Mouse (Mus musculus): ENCODE measurements around the gene Cdv3. TPM values are rescaled to one million over a fixed set of nuclear protein-coding genes. Genes with fewer than 3 reads are reported as not detected.
"Not testable (repeated sequence)": the region's sequence is repeated elsewhere in the genome, so short reads cannot be mapped to it uniquely, and the experiment has no call there.

Cdv3 gene
- total RNA-seq, 2 experiments from 2014 or later, result 163 to 175 TPM

DNA sequence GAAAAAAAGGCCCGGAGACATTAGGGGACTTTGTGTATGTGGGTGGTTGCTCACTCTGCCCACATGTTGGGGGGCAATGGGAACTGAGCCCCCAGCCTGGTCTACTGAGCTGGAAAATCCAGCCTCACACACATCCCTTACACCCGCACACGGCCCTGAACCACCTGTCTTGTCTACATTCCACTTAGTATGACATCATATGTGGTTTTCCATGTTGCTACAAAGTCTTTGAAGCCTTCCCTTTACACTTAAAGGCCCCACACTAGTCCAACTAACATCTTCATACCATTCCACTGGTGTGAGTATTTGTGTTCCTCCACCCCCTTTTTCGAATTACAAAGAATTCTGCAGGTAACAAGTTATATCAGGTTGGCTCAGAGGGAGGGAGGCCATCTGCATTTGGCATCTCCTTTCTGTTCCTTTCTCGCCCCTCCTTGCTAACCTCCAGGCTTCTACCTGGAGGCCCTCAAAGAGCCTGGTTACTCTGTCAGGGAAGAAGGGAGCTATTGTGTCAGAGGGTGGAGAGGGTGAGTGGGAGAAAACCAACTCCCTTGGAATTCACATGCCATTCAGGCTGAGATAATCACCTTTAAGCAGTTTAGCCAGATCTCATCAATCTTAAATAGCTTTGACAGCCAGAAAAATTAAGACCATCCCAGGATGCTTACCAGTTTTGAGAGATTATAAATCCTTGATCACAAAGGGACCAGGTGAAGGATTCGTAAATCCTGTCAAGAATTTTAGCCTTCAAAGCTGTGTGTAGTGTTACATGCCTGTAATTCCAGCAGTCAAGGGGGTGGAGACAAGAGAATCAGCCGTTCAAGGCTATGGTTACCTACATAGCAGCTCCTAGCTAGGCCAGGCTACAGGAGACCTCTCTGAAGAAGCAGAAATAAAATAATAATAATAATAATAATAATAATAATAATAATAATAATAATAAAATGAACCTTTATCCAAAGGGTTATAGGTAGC, 11.0 kb upstream of the Cdv3 start:
- DNase-seq (ENCODE audit: low spot score in 2 of 2), result no peak

DNA sequence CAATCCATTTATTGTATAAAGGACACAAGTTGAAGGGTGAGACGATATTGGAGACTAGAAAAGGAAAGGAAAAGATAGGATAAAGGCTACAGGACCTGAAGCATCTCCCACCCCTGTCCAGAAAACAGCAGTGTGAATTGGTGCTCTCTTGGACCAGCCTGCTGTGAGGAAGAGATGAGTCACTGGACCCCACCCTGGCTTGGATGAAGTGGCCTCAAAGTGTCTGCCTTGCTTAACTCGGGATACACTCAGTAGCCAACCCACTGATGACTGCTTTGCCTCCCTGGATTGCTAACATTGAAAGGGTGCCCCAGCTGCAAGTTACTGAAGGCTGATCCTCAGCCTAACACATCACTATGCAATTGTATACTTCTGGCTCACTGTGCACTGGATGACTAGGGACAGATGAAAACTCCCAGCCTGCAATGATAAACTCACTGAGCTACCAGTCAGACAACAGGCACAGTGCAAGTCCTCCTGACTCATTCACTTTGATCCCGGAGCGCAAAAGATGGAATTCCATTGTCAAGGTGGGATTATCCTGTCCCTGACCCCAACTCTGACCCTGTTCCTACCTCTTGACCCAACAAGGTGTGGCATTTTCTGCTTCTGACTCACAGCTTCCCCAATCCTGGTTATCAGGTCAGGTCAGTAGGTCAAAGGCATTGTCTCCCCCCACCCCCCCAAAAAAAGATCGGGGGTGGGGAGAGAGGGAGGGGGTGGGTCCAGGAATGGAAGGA, 6.8 kb upstream of the Cdv3 start:
- no peak for DNase-seq (ENCODE audit: low spot score in 2 of 2)

DNA sequence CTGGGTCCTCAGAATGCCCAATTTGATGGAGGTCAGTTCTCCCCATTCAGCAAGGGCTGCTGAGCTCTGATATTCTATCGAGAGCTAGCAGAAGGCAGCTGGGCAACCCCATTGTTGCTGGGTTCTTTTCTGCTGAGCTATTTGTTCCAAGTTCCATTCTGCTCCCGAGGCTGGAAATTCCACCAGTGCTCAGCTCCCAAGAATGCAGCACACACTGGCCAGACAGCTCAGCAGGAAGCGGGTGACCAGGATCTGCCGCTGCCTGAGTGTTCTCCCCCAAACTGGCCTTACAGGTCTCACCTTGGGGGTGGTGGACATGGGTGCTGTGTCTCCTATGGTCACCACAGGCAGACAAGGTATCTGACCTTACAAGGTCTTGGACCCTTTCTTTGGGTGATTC, 4.3 kb upstream of the Cdv3 start:
- DNase-seq (ENCODE audit: low spot score in 2 of 2), result no peak

DNA sequence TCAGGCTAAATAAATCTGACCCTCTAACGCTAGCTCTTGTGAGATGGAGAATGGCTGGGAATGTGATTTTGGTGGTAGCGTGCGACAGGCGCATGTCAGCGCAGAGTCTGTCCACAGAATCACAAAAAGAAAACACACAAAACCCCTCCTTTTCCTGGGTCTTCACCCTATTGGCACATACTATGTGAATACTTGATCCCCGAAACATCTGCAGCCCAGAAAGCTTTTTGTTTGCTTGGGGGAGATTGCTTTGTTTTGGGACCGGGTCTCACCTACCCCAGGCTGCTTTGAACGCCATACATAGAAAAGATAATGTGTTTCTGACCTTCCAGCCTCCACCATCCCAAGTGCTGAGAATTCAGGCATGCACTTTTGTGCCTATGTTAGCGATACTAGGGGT, 716 bp upstream of the Cdv3 start:
- no peak for DNase-seq (ENCODE audit: low spot score in 2 of 2)

DNA sequence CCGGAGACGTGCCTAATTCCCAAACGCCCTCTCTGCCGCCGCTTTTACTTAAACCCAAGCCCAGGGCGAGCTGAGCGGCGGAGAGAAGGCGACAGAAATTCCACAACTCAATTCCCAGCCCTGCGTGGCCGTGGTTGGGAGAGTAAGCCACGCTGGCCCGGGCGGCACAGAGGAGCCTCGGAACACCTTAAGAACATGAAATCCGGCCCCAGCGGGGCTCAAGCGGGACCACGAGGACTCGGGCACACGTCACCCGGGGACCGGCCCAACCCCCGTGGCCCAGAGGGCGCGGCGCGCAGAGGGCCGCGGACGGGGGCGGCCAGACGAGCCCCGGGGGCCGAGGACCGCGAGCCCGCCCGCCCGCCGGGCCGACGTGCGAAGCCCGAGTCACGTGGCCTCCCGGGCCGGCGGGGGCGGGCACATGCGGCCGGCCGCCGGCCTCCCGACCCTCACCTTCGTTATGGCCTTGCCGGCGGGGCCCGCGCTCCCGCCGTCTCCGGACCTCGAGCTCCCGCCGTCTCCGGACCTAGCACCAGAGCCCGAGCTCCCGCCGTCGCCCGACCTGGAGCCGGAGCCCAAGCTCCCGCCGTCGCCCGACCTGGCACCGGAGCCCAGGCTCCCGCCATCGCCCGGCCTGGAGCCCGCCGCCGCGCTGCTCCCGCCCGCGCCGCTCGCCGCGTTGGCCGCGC, 895 bp downstream of the Cdv3 start:
- DNase-seq (ENCODE audit: low spot score in 2 of 2), result peak in 1 of 2 experiments; percentile 30

DNA sequence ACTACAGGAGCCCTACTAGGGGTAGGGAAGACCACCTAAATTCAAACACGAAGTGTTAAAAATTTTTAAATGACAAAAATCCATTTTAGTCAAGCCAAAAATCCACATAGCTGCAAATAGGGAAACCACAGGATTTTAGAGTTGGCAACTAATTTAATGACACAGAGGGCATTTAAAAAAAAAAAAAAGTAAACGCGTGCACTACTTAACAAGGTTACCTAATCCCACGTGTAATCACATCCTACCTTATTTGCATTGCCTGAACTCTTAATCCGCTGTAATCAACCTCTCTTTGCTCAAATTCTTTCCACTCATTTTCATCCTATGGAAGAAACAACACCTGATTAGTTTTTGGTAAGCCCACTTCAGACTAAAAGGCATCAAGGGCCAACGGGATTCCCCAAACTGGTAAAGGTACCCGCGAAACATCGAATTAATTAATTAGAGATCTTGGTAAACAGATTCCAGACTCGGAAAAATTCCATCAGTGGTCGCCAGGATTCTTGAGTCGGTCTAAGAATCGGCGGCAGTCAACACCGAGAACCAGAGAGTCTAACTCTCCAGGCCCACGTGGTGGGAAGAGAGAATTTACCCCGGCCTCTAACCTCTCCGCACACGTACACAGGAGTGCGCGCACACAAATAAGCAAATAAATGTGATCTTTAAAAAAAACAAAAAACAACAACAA, 1.8 kb downstream of the Cdv3 start:
- no peak for DNase-seq (ENCODE audit: low spot score in 2 of 2)

DNA sequence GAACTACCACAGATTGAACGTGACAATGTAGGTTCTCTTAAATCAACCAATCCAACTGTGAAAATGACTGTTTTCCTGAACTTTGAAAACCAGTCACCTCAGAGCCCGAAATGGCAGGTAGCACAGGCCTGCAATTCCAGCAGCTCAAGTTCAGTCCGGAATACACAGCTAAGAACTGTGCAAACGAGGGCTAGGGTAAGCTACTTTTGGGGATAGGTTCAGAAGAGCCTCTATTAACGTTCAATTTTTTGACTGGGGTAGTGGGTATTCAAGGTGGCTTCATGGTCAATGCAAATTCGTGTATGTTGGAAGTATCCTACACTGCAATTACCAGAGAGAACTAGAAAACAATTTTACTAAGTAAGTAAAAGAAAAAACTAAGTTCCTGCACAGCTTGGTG, 2.6 kb downstream of the Cdv3 start:
- no peak for DNase-seq (ENCODE audit: low spot score in 2 of 2)

DNA sequence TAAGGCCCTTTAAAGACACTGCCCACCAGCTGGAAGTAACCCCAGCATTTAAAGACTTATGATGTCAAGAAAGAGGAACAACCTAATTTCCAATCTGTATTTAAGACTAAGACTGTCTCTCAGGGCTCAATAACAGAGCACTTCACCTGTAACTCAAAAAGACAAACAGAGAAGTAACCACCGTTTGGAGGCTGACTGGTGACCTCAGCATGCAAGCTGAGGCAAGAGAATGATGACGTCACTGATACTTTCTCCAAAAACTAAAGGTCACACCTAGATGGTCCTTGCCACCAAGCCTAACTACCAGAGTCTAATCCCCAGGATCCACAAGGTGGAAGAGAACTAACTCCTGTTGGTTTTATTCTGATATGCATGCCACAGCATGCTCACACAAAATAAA, 5.0 kb downstream of the Cdv3 start:
- no peak for DNase-seq (ENCODE audit: low spot score in 2 of 2)

DNA sequence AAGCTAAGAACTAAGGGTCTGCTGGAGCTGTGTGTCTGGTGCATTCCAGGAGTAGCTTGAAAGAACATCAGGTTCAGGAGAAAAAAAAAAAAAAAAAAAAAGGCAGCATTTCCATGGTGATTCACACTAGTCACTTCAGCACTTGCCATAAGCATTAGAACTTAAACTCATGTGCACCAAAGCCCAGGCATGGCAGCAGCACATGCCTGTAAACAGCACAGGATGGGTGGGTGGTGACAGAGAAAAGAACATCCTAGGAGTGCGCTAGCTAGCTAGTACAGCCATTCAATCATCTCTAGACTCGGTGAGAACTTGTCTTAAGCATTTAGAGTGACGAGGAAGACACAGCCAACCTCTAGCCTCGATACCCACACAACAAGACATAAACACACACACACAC, 7.1 kb downstream of the Cdv3 start:
- no peak for DNase-seq (ENCODE audit: low spot score in 2 of 2)

DNA sequence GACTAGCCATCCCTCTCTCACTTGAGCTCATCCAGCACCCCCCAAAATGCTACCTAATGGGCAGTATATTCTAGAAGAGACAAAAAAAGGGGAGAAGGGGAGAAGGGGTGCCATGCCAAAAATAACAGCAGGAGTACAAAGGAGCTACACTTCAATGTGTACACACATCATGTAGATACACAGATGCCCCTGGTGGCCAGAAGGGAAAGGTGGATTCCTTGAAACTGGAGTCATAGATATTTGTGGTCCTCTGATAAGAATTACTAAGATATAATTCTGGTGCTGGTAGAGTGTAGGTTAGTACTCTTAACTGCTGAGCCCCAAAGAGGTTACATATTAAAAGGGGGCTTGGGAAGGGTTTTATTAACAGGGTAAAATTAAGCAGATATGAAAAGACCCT, 7.7 kb downstream of the Cdv3 start:
- no peak for DNase-seq (ENCODE audit: low spot score in 2 of 2)

DNA sequence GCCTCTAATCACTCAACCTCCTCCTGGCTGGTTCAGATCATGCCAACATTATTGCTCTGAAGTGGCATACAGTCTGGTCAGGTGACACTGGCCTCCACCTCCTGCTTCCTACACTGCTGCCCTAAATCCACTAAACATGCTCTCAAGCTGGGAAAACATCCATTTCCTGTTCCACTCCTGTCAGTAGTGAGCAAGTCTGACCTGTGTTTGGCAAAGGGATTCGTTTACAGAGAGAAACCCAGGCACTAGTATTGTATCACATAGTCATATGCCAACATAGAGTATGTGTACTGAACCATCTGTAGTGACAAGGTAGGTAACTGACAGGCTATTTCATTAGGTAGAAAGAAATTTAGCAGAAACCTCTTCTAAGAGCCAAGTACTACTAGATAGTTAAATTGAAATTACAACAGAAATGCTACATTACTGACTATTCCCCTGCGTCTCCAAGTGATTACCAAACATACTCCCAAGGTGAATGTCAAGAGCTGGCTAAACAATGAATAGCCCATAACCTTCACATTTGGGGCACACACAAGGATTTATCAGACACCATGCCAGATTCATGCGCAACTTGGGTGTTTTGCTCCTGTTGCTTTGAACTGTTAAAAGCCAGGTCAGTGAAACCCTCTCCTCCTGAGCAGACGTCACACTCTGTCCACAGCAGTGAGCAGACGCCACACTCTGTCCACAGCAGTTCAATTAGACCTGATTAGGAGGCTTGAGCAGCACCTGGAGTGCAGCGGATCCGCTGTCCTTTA, 12.0 kb downstream of the Cdv3 start:
- DNase-seq (ENCODE audit: low spot score in 2 of 2), result not testable (repeated sequence)

DNA sequence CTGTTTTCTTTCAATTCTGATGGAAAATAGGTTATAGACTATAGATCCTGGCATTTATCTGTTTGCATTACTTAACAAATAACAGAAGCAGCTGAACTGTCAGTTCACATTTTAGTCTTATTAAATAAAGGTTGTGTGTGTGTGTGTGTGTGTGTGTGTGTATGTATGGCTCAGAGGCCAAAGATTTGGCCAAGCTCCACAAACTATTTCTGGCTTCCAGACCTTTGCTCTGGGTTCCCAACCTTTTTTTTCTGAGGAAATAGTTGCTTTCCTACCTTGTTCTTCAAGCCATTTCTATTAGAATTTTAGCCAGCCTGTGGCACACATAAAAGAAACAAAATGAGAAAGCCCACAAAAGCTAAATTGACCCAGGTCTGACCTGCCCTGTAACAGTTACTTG, 16.8 kb downstream of the Cdv3 start:
- no peak for DNase-seq (ENCODE audit: low spot score in 2 of 2)

DNA sequence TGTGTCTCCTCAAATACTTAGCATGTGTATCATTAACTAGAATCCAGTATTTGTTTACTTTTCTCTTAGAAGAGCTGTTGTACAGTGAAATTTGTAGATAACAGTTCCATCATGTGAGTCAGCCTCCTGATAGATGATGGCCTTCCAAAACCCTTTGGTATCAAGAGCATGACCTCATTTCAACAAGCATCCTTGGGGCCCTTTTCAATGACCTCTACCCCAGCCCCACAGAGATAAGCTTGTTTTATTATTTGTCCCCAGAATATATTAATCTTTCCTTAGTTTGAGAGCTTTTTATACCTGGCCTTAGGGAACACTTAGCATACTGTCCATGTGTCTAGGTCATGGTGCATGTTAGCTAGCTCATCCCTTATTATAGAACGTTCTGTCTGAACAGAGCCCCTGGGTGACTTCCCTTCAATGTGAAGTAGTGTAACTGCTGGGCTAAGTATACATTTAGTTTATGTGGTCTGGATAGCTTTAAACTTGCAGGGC, 17.6 kb downstream of the Cdv3 start:
- no peak for DNase-seq (ENCODE audit: low spot score in 2 of 2)

DNA sequence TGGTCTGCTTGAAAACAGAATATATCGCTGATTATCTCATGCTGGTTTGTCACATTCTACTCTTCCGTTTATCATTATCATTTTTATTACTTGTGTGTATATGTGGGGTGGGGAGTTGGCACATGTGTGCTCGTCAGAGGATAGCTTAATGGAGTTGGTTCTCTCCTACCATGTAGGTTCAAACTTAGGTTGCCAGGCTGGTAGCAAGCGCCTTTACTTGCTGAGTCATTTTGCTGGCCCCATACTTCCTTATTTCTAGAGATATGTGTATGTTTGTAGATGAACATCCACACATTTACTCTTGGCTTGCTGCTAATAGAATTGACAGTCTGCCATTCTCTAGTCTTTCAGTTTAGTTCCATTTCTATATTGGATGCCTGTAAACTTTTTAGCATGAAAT, 18.6 kb downstream of the Cdv3 start:
- no peak for DNase-seq (ENCODE audit: low spot score in 2 of 2)

DNA sequence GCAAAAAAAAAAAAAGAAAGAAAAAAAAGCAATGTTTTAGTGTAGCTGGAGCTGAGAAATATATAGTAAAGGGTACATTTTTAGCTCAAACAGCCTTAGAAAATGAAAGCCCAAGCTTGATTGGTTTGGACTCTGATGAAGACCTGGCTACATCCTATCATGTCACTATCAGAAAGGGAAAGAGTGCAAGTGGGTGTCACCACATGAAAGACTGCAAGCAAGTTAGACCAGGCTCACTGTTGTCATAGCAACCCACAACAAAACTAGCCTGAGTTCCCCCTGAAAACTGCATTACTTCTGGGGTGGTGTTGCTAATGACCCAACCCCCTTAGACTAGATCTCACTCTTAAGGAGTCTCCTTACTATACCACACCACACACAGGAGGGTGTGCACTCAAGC, 28.7 kb downstream of the Cdv3 start:
- DNase-seq (ENCODE audit: low spot score in 2 of 2), result no peak

DNA sequence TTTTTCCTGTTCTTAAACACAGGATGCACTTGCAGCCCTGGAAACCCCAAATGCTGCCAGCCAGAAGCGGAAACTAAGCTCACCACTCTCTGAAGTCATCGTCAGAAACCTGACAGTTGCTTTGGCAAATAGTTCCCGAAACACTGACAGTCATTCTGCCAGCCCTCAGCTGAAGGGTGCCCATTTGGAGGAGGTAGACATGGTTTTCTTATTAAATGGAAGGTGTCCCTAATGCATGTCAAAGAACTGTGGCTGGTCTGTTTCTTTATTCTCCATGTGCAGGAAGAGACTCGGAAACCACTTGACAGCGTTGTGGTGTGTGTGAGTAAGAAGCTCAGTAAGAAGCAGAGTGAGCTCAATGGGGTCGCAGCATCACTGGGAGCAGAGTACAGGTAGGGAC, 33.0 kb downstream of the Cdv3 start:
- DNase-seq (ENCODE audit: low spot score in 2 of 2), result no peak

DNA sequence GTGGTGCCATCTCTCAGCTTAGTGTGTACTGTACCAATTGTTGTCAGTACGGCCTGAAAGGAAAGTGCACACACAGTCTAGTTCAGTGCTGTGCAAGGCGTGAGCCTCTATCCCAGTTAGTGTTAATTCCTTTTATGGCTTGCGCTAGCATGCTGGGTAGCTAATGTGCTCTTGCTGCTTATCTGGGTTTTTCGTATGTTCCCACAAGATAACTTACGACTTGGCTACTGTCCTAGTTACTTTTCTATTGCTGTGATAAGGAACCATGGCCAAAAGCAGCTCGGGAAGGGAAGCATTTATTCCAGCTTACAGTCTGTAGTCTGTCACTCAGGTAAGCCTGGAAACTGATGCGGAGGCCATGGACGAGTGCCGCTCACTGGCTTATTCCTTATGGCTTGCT, 39.2 kb downstream of the Cdv3 start:
- DNase-seq (ENCODE audit: low spot score in 2 of 2), result no peak

DNA sequence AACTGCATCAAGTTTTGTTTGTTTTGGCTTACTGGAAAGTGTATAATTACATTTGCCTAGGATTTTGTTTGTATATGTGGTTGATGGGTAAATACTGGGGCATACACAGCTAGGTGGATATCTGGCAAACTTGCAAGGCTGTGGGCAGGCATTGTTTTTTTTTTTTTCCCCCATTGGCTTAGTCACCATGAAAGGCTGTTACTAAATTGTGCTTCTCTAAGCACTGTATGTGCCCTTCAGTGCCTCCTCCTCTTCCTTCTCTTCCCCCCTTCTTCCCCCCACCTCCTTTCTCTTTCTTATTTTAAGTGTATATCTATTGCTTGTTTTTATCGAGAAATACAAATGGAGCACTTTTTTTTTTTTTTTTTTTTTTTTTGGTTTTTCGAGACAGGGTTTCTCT, 41.0 kb downstream of the Cdv3 start:
- no peak for DNase-seq (ENCODE audit: low spot score in 2 of 2)

DNA sequence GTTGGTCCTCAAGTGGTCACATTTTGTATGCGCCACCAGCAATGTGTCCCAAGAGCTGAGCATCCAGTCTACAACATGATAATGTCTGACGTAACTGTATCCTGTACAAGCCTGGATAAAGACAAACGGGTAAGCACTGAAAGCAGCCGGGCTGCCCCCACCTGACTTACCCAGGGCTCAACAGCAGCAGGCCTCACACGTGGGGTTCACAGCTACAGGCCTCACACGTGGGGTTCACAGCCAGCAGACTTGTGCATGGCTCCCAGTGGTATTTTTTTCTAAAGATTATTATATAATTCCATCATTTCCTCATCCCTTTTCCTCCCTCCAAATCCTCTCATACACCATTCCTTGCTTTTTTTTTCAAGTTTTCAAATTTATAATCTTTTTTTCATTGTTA, 55.8 kb downstream of the Cdv3 start:
- no peak for DNase-seq (ENCODE audit: low spot score in 2 of 2)

DNA sequence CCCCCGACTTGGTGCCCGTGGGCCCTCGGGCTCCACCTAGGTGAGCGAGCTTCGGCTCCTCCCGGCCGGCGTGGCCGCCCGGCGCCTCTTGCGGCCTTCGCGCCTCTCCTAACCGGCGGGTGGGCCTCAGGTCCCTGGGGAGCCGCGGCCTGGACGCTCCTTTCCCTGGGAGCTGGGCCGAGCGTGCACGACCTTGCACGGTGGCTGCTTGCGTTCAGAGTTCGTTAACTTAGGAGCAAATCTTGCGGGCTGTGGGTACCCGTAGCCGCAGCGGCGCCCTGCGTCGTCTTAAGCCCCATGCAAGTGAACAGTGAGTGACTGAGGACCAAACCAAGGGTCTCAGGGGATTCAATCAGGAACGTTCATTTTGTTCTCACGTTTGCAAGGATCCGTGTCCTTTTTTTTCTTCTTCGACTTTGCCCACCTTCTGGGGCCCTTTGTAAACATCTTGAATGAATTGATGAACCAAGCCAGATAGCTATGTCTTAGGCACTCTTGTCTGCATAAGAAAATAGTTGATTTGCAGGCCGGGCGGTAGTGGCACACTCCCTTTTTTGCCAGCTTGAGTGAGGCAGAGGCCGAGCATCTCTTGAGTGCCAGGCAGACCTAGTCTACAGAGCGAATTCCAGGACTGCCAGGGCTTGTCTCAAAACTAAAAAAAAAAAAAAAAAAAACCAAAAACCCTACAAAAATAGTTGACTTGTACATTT, 60.2 kb downstream of the Cdv3 start:
- DNase-seq (ENCODE audit: low spot score in 2 of 2), result no peak
